Mouse (Mus musculus): ENCODE measurements around the gene Rasl12.

The Rasl12 gene

GRCm38 (mm10) chr9:65458975-65459374, 60.7 kb downstream of the Rasl12 start:
- DNase-seq = no peak

DNA sequence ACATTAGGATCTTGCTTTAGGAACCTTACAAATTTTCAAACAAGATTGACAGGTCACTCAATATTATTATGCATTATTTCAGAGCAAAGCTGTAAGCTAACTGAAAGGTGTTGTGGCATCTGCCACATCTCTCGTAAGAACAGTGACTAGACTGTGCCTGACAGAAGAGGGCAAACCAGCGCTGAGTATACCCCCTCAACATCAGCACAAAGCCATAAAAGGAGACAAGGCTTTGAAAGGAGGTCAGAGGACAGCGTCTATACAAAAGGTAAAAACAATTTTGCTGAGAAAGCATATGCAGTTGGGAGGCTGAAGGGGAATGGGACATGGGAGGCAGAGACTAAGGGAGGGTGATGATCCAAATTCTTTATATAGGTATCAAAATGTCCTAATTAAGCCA, 61.9 kb downstream of the Rasl12 start:
- no peak for DNase-seq

DNA sequence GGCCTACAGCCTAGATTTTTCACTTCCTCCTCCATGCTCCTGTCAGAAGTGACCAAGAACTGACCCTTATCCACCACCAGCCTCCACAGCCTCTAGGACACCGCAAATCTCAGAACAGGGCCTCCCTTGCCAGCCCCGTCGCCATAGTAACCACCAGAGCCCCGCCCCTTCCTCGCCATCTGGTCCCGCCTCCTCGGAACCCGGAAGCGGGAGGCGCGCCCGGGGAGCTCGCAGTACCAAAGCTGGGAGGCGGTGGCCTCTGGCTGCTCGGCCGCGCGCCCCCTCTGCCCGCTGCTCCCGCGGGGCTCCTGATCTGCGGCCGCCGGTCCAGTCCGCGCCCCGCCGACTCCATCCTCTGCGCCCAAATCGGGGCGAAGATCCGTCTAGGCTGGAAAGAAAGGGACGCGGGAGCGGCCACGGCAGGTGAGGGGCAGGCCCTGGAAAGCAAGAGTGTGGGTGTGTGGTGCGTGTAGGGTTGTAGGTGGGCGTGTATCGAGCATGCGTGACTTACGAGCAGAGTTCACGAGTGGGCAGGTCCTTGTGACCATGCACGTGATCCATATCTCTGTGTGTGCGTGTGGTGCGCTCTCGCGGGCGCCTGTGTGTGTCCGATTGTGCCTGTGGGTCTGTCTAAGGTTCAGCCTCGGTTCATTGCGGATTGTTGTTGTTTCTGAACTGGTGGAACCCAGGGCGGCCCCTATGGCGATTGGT, 62.6 kb downstream of the Rasl12 start, which contains the start of gene Spg21:
Gene Spg21 (plus strand): TSS at position 216 of the 711 bp plus-strand sequence.
- DNase-seq = peak; percentile 98

GRCm38 (mm10) chr9:65462544-65462943, 64.2 kb downstream of the Rasl12 start:
- no peak for DNase-seq

GRCm38 (mm10) chr9:65464161-65464560, 65.9 kb downstream of the Rasl12 start:
- DNase-seq = no peak

Measured in thymus, postnatal 4 days (tissue).